Mouse (Mus musculus) lung, adult 2 months (tissue): Measurements from ENCODE around the gene Grb7.

ENCODE experiments used
- CTCF ChIP-seq: fragments of 200-500 bp; IDR thresholded peaks from 2 replicates; pipeline ENCODE4 v1.5.1; 2011; ENCODE audit warnings: mild to moderate bottlenecking, low read length, control low read depth; ENCODE audit not compliant: insufficient read depth
- POLR2A ChIP-seq: fragments of 200-500 bp; IDR thresholded peaks from 2 replicates; pipeline ENCODE4 v1.6.1; 2011; ENCODE audit warnings: low read depth, mild to moderate bottlenecking, control low read depth, low read length, borderline replicate concordance; ENCODE audit errors: extremely low read depth

GRCm38 (mm10) chr11:98458121-98458990 is 12.2 kb downstream of the Grb7 start:
- no peak for TF ChIP-seq CTCF
- no peak for TF ChIP-seq POLR2A
